Mouse (Mus musculus) spleen, adult 2 months (tissue): ENCODE measurements around the gene Hacl1.

Source experiments
- CTCF ChIP-seq: fragments of 200-500 bp; IDR thresholded peaks from 2 replicates; pipeline ENCODE4 v1.5.1; 2011; ENCODE audit warnings: mild to moderate bottlenecking, inconsistent platforms; ENCODE audit not compliant: insufficient read depth, insufficient read length, insufficient replicate concordance; ENCODE audit errors: extremely low read depth
- POLR2A ChIP-seq: fragments of 200-500 bp; IDR thresholded peaks from 2 replicates; pipeline ENCODE4 v1.6.1; 2011; ENCODE audit warnings: low read depth, low read length, inconsistent platforms

DNA sequence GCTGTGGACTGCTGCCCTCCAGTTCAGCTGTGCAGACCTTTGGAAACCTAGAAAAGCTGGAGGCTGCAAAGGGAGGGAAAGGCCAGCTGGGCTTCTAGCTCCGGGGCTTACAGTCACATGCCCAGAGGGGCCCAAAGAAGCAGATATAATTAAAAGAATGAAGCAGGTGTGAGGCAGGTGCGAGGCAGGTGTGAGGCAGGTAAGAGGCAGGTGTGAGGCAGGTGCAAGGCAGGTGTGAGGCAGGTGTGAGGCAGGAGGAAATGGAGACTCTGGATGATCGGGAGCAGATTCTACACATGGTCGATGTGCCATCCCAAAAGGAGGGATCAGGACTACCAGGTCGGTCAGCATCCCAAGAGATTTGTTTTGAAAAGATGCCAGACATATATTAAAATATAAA is 69.7 kb downstream of the Hacl1 start:
- TF ChIP-seq POLR2A: no peak
- TF ChIP-seq CTCF: no peak
